Mouse (Mus musculus) liver, adult 2 months (tissue): Measurements from ENCODE around the gene Atp8a2. TPM values are rescaled to one million over a fixed set of nuclear protein-coding genes. Genes with fewer than 3 reads are reported as not detected.

Source experiments
- DNase-seq: peaks from one replicate; pipeline ENCODE4 v3.0.0-alpha.2; 2011; ENCODE audit warnings: low read depth, low spot score; ENCODE audit errors: extremely low read depth
- H3K27ac ChIP-seq: fragments of 200-500 bp; replicated peaks from 2 replicates; pipeline ENCODE4 v1.5.1; 2012; ENCODE audit warnings: low read depth, mild to moderate bottlenecking, control low read depth, inconsistent platforms, low read length; ENCODE audit not compliant: insufficient read depth
- H3K27me3 ChIP-seq: fragments of 200-500 bp; 2 replicates; pipeline ENCODE4 v1.6.1; 2012; ENCODE audit warnings: mild to moderate bottlenecking, moderate library complexity, low read length, inconsistent platforms; ENCODE audit not compliant: control insufficient read depth, insufficient read depth
- H3K36me3 ChIP-seq: fragments of 200-500 bp; 2 replicates; pipeline ENCODE4 v1.6.1; 2012; ENCODE audit warnings: low read length, inconsistent platforms; ENCODE audit not compliant: control insufficient read depth, insufficient read depth
- H3K4me1 ChIP-seq: fragments of 200-500 bp; 2 replicates; pipeline ENCODE4 v1.6.1; 2011; ENCODE audit warnings: low read length; ENCODE audit not compliant: control insufficient read depth, insufficient read depth
- H3K4me3 ChIP-seq: fragments of 200-500 bp; 2 replicates; pipeline ENCODE4 v1.5.1; 2011; ENCODE audit warnings: low read depth, mild to moderate bottlenecking, control low read depth, low read length, moderate library complexity; ENCODE audit not compliant: insufficient read depth
- H3K79me2 ChIP-seq: fragments of 200-500 bp; 2 replicates; pipeline ENCODE4 v1.6.1; 2012; ENCODE audit warnings: inconsistent platforms, mild to moderate bottlenecking, low read length, moderate library complexity; ENCODE audit not compliant: control insufficient read depth, insufficient read depth
- H3K9ac ChIP-seq: fragments of 200-500 bp; 2 replicates; pipeline ENCODE4 v1.6.1; 2012; ENCODE audit warnings: low read depth, mild to moderate bottlenecking, control low read depth, inconsistent platforms, low read length
- CTCF ChIP-seq: fragments of 200-500 bp; IDR thresholded peaks from 2 replicates; pipeline ENCODE4 v1.5.1; 2011; ENCODE audit warnings: low read depth, low read length, control low read depth
- POLR2A ChIP-seq: fragments of 200-500 bp; IDR thresholded peaks from 2 replicates; pipeline ENCODE4 v1.6.1; 2011; ENCODE audit warnings: low read length, control low read depth; ENCODE audit not compliant: insufficient read depth; ENCODE audit errors: extremely low read depth
- WGBS: fragments of 180-500 bp; shearing (Covaris S2); methylation state at CpG from one replicate; pipeline ENCODE4 v1.1.7; 2018; 5-methylcytosine and 5-hydroxymethylcytosine counted together
- polyA plus RNA-seq: library from polyadenylated mRNA; depleted of rRNA; stranded (reverse); fragments of >200 nt; gene quantifications from 2 replicates; pipeline ENCODE4 v1.2.3, GENCODE M21; 2012
- total RNA-seq: library from RNA; depleted of rRNA; stranded (reverse); fragments of >200 nt; gene quantifications from 2 replicates; pipeline ENCODE4 v1.2.3, GENCODE M21; 2014

The Atp8a2 gene
- total and polyA plus RNA-seq, 2 experiments: 0.02 to 0.18 TPM

DNA sequence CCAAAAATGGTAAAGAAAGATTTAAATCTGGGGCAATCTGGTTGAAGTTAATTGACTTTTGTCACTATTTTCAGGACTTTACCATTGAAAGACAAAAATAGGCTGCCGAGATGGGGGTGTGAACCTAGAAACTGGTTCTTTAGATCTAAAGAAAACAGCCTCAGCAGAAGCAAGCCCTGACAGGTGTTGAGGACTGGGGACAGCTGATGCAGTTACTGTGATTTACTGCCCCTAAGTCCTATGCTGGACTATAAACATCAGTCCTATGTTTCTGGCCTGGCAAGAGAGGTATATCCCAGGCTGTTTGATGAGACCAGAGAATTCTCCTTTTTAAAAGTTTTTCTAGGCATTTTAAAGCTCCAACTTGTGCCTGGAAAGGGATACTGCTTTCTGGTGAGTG lies 17.1 kb upstream of the Atp8a2 start:
- Histone ChIP-seq H3K36me3 (peaks cover 11% of the 10 kb centered on the region), H3K4me3 (no peak overlapping the region), H3K9ac (no peak overlapping the region), H3K79me2 (no peaks in the 10 kb centered on the region), H3K4me1 (no peaks in the 10 kb centered on the region), H3K27me3 (no peaks in the 10 kb centered on the region), H3K27ac (no peak overlapping the region)
- WGBS: 86% methylated on average over 1 of the region's 1 CpGs
- DNase-seq: no peak
- TF ChIP-seq POLR2A (no peak), CTCF (no peak)

DNA sequence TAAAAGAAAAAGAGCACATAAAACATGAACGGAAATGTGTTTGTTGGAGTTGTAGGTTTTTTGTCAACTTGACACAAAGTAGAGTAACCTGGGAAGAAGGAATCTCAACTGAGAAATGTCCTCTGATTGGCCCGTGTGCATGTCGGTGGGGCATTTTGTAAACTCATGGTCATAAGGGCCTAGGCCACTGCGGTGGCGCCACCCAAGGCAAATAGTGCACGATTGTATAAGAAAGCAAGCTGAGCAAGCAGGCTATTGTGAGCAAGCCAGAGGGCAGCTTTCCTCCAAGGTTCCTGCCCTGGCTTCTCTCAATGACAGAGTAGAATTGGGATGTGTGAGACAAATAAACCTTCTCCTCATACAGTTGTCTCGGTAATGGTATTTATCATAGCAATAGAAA lies 12.2 kb upstream of the Atp8a2 start:
- DNase-seq: no peak
- H3K4me3 ChIP-seq: no peak overlapping the region
- TF ChIP-seq CTCF (no peak), POLR2A (no peak)
- no peaks in the 10 kb centered on the region for H3K4me1 ChIP-seq
- H3K79me2 ChIP-seq: no peaks in the 10 kb centered on the region
- 82% methylated on average over 7 of the region's 7 CpGs for WGBS
- no peaks in the 10 kb centered on the region for H3K27me3 ChIP-seq
- H3K9ac ChIP-seq: no peak overlapping the region
- no peaks in the 10 kb centered on the region for H3K36me3 ChIP-seq
- H3K27ac ChIP-seq: no peak overlapping the region

DNA sequence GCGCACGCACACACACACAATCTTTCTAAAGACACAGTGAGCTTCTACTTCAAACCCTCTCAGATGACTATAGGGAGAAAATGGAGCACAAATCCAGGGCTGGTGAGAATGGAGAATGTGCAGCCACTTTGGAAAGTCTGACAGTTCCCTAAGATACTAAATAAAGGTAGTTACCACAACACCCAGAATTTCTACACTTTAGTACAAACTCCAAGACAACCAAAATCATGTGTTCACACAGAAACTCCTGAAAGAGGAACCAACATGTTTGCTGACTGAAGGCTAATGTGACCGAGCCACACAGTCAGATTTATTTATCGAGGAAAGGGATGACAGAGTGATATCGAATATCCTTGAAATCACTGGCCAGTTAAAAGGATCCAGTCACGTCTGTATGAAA lies 8.0 kb upstream of the Atp8a2 start:
- WGBS: 88% methylated on average over 6 of the region's 6 CpGs
- Histone ChIP-seq H3K4me1 (no peaks in the 10 kb centered on the region), H3K4me3 (no peak overlapping the region), H3K36me3 (no peaks in the 10 kb centered on the region), H3K27me3 (no peaks in the 10 kb centered on the region), H3K27ac (no peak overlapping the region), H3K79me2 (no peaks in the 10 kb centered on the region), H3K9ac (no peak overlapping the region)
- TF ChIP-seq CTCF (no peak), POLR2A (no peak)
- DNase-seq: peak; percentile 3

DNA sequence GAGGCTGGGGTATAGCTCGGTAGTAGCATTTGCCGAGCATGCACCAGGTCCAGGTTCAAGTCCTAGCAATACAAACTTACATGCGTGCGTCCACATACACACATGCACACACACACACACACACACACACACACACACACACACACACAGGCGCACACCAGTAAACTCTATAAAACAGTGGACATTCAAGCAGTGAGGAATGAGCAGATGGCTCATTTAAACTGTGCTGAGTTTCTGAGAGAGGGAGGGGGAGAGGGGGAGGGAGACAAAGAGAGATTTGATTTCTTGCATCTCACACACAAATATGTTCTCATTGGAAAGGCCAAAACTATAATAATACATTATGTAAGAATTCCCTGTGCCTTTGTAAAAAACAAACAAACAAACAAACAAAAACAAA lies 980 bp downstream of the Atp8a2 start:
- Histone ChIP-seq H3K27ac (no peak overlapping the region), H3K9ac (no peak overlapping the region), H3K36me3 (no peaks in the 10 kb centered on the region), H3K79me2 (no peaks in the 10 kb centered on the region), H3K27me3 (no peaks in the 10 kb centered on the region; the same call in 1 of the 2 replicates), H3K4me1 (no peaks in the 10 kb centered on the region), H3K4me3 (no peak overlapping the region)
- no peak for TF ChIP-seq POLR2A
- no peak for TF ChIP-seq CTCF
- WGBS: 83% methylated on average over 5 of the region's 5 CpGs
- DNase-seq: no peak

DNA sequence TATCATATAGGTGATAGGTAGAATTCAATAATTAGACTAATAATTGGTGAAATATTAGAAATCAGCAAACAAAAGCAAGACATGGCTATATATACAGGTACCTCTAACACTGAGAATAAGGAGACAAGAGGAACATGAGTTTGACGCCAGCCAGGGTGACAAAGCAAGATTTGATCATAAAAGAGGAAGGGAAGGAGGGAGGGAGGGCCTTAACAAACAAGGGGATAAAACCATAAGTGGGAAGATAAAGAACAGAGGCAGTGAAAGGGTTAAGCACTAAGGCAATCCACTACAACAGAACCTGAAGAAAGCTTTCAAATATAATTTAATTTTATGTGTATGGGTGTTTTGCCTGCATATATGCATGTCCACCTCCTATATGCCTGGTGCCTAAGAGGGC lies 2.4 kb downstream of the Atp8a2 start:
- no peaks in the 10 kb centered on the region for H3K4me1 ChIP-seq
- H3K4me3 ChIP-seq: no peak overlapping the region
- no peaks in the 10 kb centered on the region; the same call in 1 of the 2 replicates for H3K27me3 ChIP-seq
- H3K36me3 ChIP-seq: no peaks in the 10 kb centered on the region
- no peaks in the 10 kb centered on the region for H3K79me2 ChIP-seq
- no peak overlapping the region for H3K27ac ChIP-seq
- 80% methylated on average over 1 of the region's 1 CpGs for WGBS
- no peak for DNase-seq
- no peak overlapping the region for H3K9ac ChIP-seq
- TF ChIP-seq CTCF: no peak
- TF ChIP-seq POLR2A: no peak

DNA sequence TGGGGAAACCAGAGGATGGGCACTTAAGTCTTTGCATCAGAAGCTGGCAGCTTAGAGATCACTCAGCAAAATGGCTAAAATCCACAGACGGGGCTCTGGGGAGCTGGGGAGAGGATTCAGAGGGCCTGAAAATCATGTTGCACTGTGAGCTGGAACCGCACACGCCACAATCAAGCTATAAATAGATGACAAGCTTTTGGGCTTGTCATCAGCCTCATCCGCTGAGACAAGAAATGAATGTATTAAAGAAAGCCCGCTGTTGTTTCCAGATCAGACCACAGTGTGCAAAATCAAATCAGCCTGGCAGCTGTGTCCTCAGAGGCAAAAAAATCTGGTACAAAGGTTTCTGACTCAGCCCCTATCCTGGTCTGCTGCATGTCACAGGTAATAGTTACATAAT lies 7.2 kb downstream of the Atp8a2 start:
- WGBS: 91% methylated on average over 5 of the region's 5 CpGs
- H3K4me1 ChIP-seq: no peaks in the 10 kb centered on the region
- no peak for TF ChIP-seq CTCF
- no peak for TF ChIP-seq POLR2A
- no peaks in the 10 kb centered on the region for H3K27me3 ChIP-seq
- H3K36me3 ChIP-seq: no peaks in the 10 kb centered on the region
- no peak overlapping the region for H3K27ac ChIP-seq
- H3K9ac ChIP-seq: no peak overlapping the region
- no peak for DNase-seq
- H3K4me3 ChIP-seq: no peak overlapping the region
- H3K79me2 ChIP-seq: no peaks in the 10 kb centered on the region
